Mouse (Mus musculus): ENCODE measurements around the gene Olfr1499. TPM values are rescaled to one million over a fixed set of nuclear protein-coding genes. Genes with fewer than 3 reads are reported as not detected.

Olfr1499 gene
- polyA plus RNA-seq, 1 experiment from 2014 or later: not detected

GRCm38 (mm10) chr19:13764306-13764705, 54.9 kb downstream of the Olfr1499 start, which contains the start of gene Olfr1495:
Olfr1495 (plus strand) TSS chr19:13764606.
- H3K9me3 ChIP-seq (replicated peaks): no peaks in the 10 kb centered on the region; the same call in 1 of the 2 replicates
- no peak within 1 kb of the TSS for H3K4me3 ChIP-seq (replicated peaks)
- H3K4me1 ChIP-seq: no peaks in the 10 kb centered on the region
- no peak for ATAC-seq (ENCODE audit: low FRiP score)
- H3K36me3 ChIP-seq: no peaks in the 10 kb centered on the region
- 81% methylated on average over 3 of the region's 3 CpGs for WGBS
- H3K4me2 ChIP-seq: no peak within 1 kb of the TSS
- H3K9ac ChIP-seq (replicated peaks): no peak within 1 kb of the TSS
- no peaks in the 10 kb centered on the region for H3K27me3 ChIP-seq (replicated peaks)
- H3K27ac ChIP-seq (replicated peaks): no peak within 1 kb of the TSS

Other genes starting within 250 kb of the Olfr1499 start
- not detected in 2 replicates for gene Olfr1484, start 235.9 kb downstream of the Olfr1499 start, polyA plus RNA-seq (2015; fragmentation: Nextera tagmentation; extraction: Ambion mirVana)
- not detected in 2 replicates for gene Olfr1487, start 202.1 kb downstream of the Olfr1499 start, polyA plus RNA-seq (2015; fragmentation: Nextera tagmentation; extraction: Ambion mirVana)
- not detected in 2 replicates for gene Olfr1489, start 187.8 kb downstream of the Olfr1499 start, polyA plus RNA-seq (2015; fragmentation: Nextera tagmentation; extraction: Ambion mirVana)
- gene Olfr1490, start 168.4 kb downstream of the Olfr1499 start, polyA plus RNA-seq (2015; fragmentation: Nextera tagmentation; extraction: Ambion mirVana): not detected in 2 replicates
- not detected in 2 replicates for gene Olfr1491, start 122.2 kb downstream of the Olfr1499 start, polyA plus RNA-seq (2015; fragmentation: Nextera tagmentation; extraction: Ambion mirVana)
- not detected in 2 replicates for gene Olfr1493-ps1, start 96.2 kb downstream of the Olfr1499 start, polyA plus RNA-seq (2015; fragmentation: Nextera tagmentation; extraction: Ambion mirVana)
- not detected in 2 replicates for gene Olfr1494, start 79.7 kb downstream of the Olfr1499 start, polyA plus RNA-seq (2015; fragmentation: Nextera tagmentation; extraction: Ambion mirVana)
- gene Olfr1495, start 54.8 kb downstream of the Olfr1499 start, polyA plus RNA-seq (2015; fragmentation: Nextera tagmentation; extraction: Ambion mirVana): not detected in 2 replicates
- gene Olfr1496, start 41.6 kb downstream of the Olfr1499 start, polyA plus RNA-seq (2015; fragmentation: Nextera tagmentation; extraction: Ambion mirVana): not detected in 2 replicates
- gene Olfr1497, start 21.2 kb downstream of the Olfr1499 start, polyA plus RNA-seq (2015; fragmentation: Nextera tagmentation; extraction: Ambion mirVana): not detected in 2 replicates
- not detected in 2 replicates for gene Olfr1500, start 11.0 kb upstream of the Olfr1499 start, polyA plus RNA-seq (2015; fragmentation: Nextera tagmentation; extraction: Ambion mirVana)
- not detected in 2 replicates for gene Olfr1501, start 31.2 kb upstream of the Olfr1499 start, polyA plus RNA-seq (2015; fragmentation: Nextera tagmentation; extraction: Ambion mirVana)
- not detected in 2 replicates for gene Olfr1502, start 42.3 kb upstream of the Olfr1499 start, polyA plus RNA-seq (2015; fragmentation: Nextera tagmentation; extraction: Ambion mirVana)
- not detected in 2 replicates for gene Olfr1504, start 78.5 kb upstream of the Olfr1499 start, polyA plus RNA-seq (2015; fragmentation: Nextera tagmentation; extraction: Ambion mirVana)
- not detected in 2 replicates for gene Olfr1505, start 94.1 kb upstream of the Olfr1499 start, polyA plus RNA-seq (2015; fragmentation: Nextera tagmentation; extraction: Ambion mirVana)

All from neural tube, embryonic 15.5 days (tissue).